In the genomic region with DNA sequence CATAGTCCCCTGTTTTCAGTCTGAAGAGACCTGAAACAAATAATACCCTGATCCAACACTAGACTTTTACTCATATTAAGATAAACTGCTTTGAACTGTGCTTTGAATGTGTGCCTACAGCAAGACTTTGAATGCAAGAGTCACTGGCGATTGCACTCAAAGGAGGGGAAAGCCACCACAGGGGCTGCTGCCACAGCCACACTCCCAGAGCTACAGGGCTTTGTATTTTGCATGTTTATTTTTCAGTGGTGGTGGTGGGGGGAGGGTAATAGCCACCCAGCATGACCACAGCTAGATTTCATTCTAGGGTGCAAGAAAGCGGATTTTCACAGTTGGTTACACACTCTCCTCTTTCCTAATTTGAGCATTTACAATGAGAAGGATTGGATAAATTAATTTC, we compare ENCODE assay signal across 8 mouse cellular contexts. TPM values are rescaled to one million over a fixed set of nuclear protein-coding genes. Genes with fewer than 3 reads are reported as not detected.
DNase-seq lines count a peak whose midpoint lies in the region; ATAC-seq and TF ChIP-seq lines count a peak whose summit lies in the region.

No protein-coding gene starts in this region.

- no peak for DNase-seq in kidney, adult 11 months
- DNase-seq in brain, embryonic 14.5 days (ENCODE audit: low read depth), result peak; percentile 69
- peak; percentile 43 for DNase-seq in hindbrain, embryonic 11.5 days (ENCODE audit: low spot score)
- no peak for DNase-seq in right cerebral cortex, adult 2 months (ENCODE audit: low spot score in 2 of 2)
- no peak for DNase-seq in urinary bladder, postnatal 14 days (ENCODE audit: low spot score)
- DNase-seq in left cerebral cortex, postnatal 36 days (ENCODE audit: low spot score in 2 of 2), result no peak

- no peak overlapping the region; the same call in 1 of the 2 replicates for H3K4me2 ChIP-seq in kidney, embryonic 15.5 days
- H3K4me2 ChIP-seq in hindbrain, embryonic 11.5 days (replicated peaks; ENCODE audit: low read depth, low read length), result peak overlapping the region; percentile 11; the same call in 1 of the 2 replicates
- peak overlapping the region; percentile 7 for H3K4me2 ChIP-seq in midbrain, embryonic 16.5 days (ENCODE audit: low read length)

- H3K27me3 ChIP-seq in kidney, embryonic 15.5 days, result peaks cover 7% of the 10 kb centered on the region; the same call in 1 of the 2 replicates
- H3K27me3 ChIP-seq in hindbrain, embryonic 11.5 days (ENCODE audit: control insufficient read depth, insufficient read depth, low read length), result no peaks in the 10 kb centered on the region
- H3K27me3 ChIP-seq in midbrain, embryonic 16.5 days (ENCODE audit: control insufficient read depth, insufficient read depth, low read depth, low read length), result no peaks in the 10 kb centered on the region

- peaks cover 26% of the 10 kb centered on the region for H3K4me1 ChIP-seq in kidney, embryonic 15.5 days
- H3K4me1 ChIP-seq in hindbrain, embryonic 11.5 days (replicated peaks; ENCODE audit: control insufficient read depth, insufficient read depth, low read length), result no peaks in the 10 kb centered on the region
- peaks cover 23% of the 10 kb centered on the region for H3K4me1 ChIP-seq in midbrain, embryonic 16.5 days (ENCODE audit: control insufficient read depth, insufficient read depth, low read length)

- 33% methylated on average over 2 of the region's 2 CpGs for WGBS in kidney, embryonic 15.5 days
- 2% methylated on average over 2 of the region's 2 CpGs for WGBS in hindbrain, embryonic 11.5 days
- 22% methylated on average over 2 of the region's 2 CpGs for WGBS in midbrain, embryonic 16.5 days

- intact Hi-C loops in left cerebral cortex, postnatal 36 days (cut with DNase I), result no loop called here

- H3K4me3 ChIP-seq in kidney, embryonic 15.5 days (replicated peaks), result no peak overlapping the region
- no peak overlapping the region for H3K4me3 ChIP-seq in hindbrain, embryonic 11.5 days (ENCODE audit: low read depth, low read length)
- H3K4me3 ChIP-seq in midbrain, embryonic 16.5 days (ENCODE audit: low read depth, low read length), result no peak overlapping the region

- no peak for ATAC-seq in kidney, embryonic 15.5 days (replicated peaks; ENCODE audit: low FRiP score)
- no peak for ATAC-seq in hindbrain, embryonic 11.5 days (ENCODE audit: low FRiP score)
- no peak for ATAC-seq in midbrain, embryonic 16.5 days

- H3K36me3 ChIP-seq in kidney, embryonic 15.5 days, result no peaks in the 10 kb centered on the region
- H3K36me3 ChIP-seq in hindbrain, embryonic 11.5 days (ENCODE audit: control insufficient read depth, insufficient read depth, low read length), result no peaks in the 10 kb centered on the region
- H3K36me3 ChIP-seq in midbrain, embryonic 16.5 days (ENCODE audit: control insufficient read depth, insufficient read depth, low read length), result no peaks in the 10 kb centered on the region

- TF ChIP-seq CTCF in brain, embryonic 14.5 days (IDR thresholded peaks at IDR 0.05; ENCODE audit: borderline replicate concordance, extremely low read depth, insufficient read depth, insufficient read length), result no peak

- no peak for TF ChIP-seq POLR2A in brain, embryonic 14.5 days (IDR thresholded peaks at IDR 0.05; ENCODE audit: borderline replicate concordance, extremely low read depth, insufficient read depth, insufficient read length, poor library complexity, severe bottlenecking)

- no peak overlapping the region for H3K9ac ChIP-seq in kidney, embryonic 15.5 days
- H3K9ac ChIP-seq in hindbrain, embryonic 11.5 days (ENCODE audit: low read depth, low read length), result no peak overlapping the region
- no peak overlapping the region for H3K9ac ChIP-seq in midbrain, embryonic 16.5 days (ENCODE audit: low read depth, low read length)

- H3K27ac ChIP-seq in kidney, embryonic 15.5 days, result peak overlapping the region; percentile 56
- peak overlapping the region; percentile 93 for H3K27ac ChIP-seq in hindbrain, embryonic 11.5 days (ENCODE audit: low read depth, low read length)
- H3K27ac ChIP-seq in midbrain, embryonic 16.5 days (ENCODE audit: low read length), result peak overlapping the region; percentile 60; the same call in 1 of the 2 replicates

- H3K9me3 ChIP-seq in kidney, embryonic 15.5 days (replicated peaks), result no peaks in the 10 kb centered on the region
- no peaks in the 10 kb centered on the region for H3K9me3 ChIP-seq in hindbrain, embryonic 11.5 days (ENCODE audit: control insufficient read depth, low read length)
- no peaks in the 10 kb centered on the region for H3K9me3 ChIP-seq in midbrain, embryonic 16.5 days (replicated peaks; ENCODE audit: control insufficient read depth, low read length, poor library complexity, severe bottlenecking)

RNA-seq across cellular contexts. Expression of a gene that starts 2.6 kb away (rescaled TPM):
- 51.1 and 57.1 TPM in 2 replicates for polyA plus RNA-seq in kidney, embryonic 15.5 days (2015; fragmentation: Nextera tagmentation; extraction: Ambion mirVana)
- polyA plus RNA-seq in brain, embryonic 14.5 days (2012; rRNA removed), result 33.3 and 46.5 TPM in 2 replicates
- polyA plus RNA-seq in hindbrain, embryonic 11.5 days (2014; fragmentation: Nextera tagmentation; extraction: Ambion mirVana), result 57.7 and 58.8 TPM in 2 replicates
- polyA plus RNA-seq in midbrain, embryonic 16.5 days (2015; fragmentation: Nextera tagmentation; extraction: Ambion mirVana), result 24.6 and 26.7 TPM in 2 replicates
- total RNA-seq in left cerebral cortex, postnatal 36 days (2021), result 100 to 1,000 TPM; 166 to 196 TPM

Comparison
In these comparisons a context has a peak if more than half of its experiments do, and no peak if none do; other contexts are left out.
1. DNase-seq: peak in brain, embryonic 14.5 days (single experiment) and hindbrain, embryonic 11.5 days (single experiment); none in kidney, adult 11 months (single experiment), right cerebral cortex, adult 2 months (0 of 2), urinary bladder, postnatal 14 days (single experiment) and left cerebral cortex, postnatal 36 days (0 of 2).
2. Peak in every context shown above with its lines, with median percentiles within 50 percentile points of each other: H3K27ac ChIP-seq.